Mouse (Mus musculus): ENCODE data around the gene Ccdc155. TPM values are rescaled to one million over a fixed set of nuclear protein-coding genes. Genes with fewer than 3 reads are reported as not detected.

The Ccdc155 gene
- polyA plus RNA-seq, 1 experiment from 2014 or later: not detected

DNA sequence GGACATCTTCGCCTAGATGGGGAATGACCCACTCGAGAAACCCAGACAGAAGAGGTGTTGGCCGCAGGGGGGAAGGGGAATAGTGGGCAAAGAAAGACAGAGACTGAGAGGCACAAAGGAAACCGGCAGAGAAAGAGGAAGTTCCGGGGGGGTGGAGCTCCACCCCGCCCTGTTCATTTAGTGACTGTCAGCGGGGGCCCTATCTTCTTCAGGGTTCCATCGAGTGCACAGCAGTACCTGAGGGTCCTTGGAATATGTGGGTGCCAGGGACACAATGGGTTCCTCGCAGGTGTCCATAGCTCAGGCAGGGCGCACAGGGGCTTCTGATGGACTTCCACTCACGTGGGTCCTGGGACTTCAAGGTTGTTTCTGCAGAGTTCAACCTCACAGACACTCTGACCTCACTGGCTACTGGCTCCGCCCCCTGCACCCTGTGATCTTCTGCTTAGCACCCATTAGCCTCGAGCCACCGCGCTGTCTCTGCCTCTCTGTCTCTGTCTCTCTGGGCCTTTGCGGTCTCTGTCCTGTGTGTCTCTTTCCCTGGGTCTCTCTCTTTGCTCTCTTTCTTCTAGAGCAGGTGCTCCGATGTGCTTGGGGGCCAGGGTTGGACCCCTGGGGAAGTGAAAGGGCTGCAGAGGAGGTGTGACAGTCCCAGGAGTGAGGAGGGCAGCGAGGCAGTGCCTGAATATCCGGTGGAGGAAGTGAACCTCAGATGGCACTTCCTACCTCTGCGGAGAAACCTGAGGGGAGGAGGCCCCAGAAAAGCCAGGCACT is 34.2 kb upstream of the Ccdc155 start, which contains the start of gene Cd37:
TSS of gene Cd37 (minus strand) at position 393 of the 774 bp plus-strand sequence.
- no peak within 1 kb of the TSS for H3K9ac ChIP-seq (ENCODE audit: low read depth, low read length)
- H3K27me3 ChIP-seq (replicated peaks; ENCODE audit: control insufficient read depth, insufficient read depth, low read length): no peaks in the 10 kb centered on the region
- no peaks in the 10 kb centered on the region for H3K9me3 ChIP-seq (ENCODE audit: control insufficient read depth)
- H3K36me3 ChIP-seq (ENCODE audit: control insufficient read depth, insufficient read depth): no peaks in the 10 kb centered on the region; the same call in 1 of the 2 replicates
- 0 out of 2 replicates have a peak within 1 kb of the TSS, but pooled peaks have one; percentile 3 for H3K4me3 ChIP-seq (ENCODE audit: low read depth, low read length)
- peak within 1 kb of the TSS; percentile 37; the same call in 1 of the 2 replicates for H3K4me2 ChIP-seq (replicated peaks; ENCODE audit: low read depth)
- 40% methylated on average over 20 of the region's 20 CpGs for WGBS
- peaks cover 4% of the 10 kb centered on the region for H3K4me1 ChIP-seq (replicated peaks; ENCODE audit: control insufficient read depth, insufficient read depth, low read length)
- ATAC-seq: no peak
- H3K27ac ChIP-seq (ENCODE audit: low read depth, low read length): no peak within 1 kb of the TSS
- TF ChIP-seq CTCF (IDR thresholded peaks at IDR 0.05; ENCODE audit: low read depth): no peak

DNA sequence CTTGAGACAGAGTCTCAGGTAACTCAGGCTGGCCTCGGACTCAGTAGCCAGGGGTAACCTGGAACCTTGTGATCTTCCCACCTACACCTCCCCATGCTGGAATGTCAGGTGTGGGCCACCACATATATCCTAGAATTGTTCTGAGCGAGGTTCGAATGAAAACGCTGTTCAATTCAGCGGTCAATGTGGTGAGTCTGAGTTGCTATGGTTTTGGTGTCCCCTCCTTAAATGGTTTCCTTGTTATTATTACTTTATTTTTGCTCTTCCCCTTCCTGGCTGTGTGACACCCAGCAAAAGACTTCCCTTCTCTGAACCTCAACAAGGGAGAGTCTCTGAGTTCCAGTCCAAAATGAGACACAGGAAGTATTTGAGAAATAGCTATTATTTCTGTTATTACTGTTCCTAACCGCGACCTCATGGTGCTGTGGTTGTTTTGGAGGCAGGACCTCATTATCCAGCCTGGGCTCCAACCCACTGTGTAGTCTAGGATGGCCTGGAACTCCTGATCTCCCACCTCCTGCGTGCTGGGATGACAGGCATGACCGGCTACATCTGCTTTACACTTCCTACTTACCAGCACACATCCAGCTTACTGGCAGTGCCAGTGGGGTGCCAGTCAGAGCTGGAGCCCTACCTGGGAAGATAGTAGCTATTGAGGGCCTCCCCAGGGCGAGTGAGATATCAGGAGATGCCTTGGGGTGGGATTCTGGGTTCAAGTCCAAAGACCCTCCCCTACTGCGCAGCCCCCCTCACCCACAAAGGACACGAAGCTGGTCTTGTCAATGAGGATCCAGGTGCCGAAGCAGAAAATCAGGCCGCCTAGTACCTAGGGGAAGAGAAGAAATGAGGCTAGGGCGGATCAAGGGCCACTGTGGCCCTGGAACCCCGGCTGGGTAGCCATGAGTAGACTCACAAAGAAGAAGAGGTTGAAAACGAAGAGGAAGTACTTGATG is 33.3 kb upstream of the Ccdc155 start:
- 81% methylated on average over 17 of the region's 17 CpGs for WGBS
- peak overlapping the region; percentile 37; the same call in 1 of the 2 replicates for H3K4me2 ChIP-seq (replicated peaks; ENCODE audit: low read depth)
- peaks cover 3% of the 10 kb centered on the region; the same call in 1 of the 2 replicates for H3K36me3 ChIP-seq (ENCODE audit: control insufficient read depth, insufficient read depth)
- no peak overlapping the region for H3K9ac ChIP-seq (ENCODE audit: low read depth, low read length)
- peaks cover 8% of the 10 kb centered on the region for H3K4me1 ChIP-seq (replicated peaks; ENCODE audit: control insufficient read depth, insufficient read depth, low read length)
- no peaks in the 10 kb centered on the region for H3K27me3 ChIP-seq (replicated peaks; ENCODE audit: control insufficient read depth, insufficient read depth, low read length)
- 0 out of 2 replicates have a peak overlapping the region, but pooled peaks have one; percentile 3 for H3K4me3 ChIP-seq (ENCODE audit: low read depth, low read length)
- ATAC-seq: no peak
- TF ChIP-seq CTCF (IDR thresholded peaks at IDR 0.05; ENCODE audit: low read depth): no peak
- H3K27ac ChIP-seq (ENCODE audit: low read depth, low read length): no peak overlapping the region
- H3K9me3 ChIP-seq (ENCODE audit: control insufficient read depth): no peaks in the 10 kb centered on the region

DNA sequence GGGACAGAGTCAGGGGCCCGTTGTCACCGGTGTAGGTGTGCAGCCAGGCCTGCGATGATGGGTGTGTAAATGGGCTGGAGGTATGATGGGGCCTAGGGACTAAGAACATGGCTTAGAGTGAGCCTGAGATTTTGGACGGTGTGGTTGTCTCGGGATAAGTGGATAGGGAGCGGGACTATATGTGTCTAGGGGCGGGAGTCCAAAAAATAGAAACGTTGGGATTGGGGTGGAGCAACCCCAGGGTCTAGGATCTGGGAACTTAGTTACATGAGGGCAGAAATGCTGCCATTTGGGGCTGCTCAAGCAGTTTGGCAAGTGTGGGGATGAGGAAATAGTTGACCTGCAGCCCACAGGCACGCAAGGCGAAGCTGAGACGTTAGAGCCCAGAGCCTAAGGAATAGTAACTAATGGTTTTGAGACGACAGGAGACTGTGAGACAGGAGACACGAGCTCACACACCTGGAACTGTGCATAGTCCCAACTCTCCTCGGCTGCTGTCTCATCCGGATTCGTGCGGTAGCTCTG is 31.0 kb upstream of the Ccdc155 start:
- Histone ChIP-seq H3K4me2 (replicated peaks; ENCODE audit: low read depth) (peak overlapping the region; percentile 57; the same call in 1 of the 2 replicates), H3K27ac (ENCODE audit: low read depth, low read length) (no peak overlapping the region), H3K4me1 (replicated peaks; ENCODE audit: control insufficient read depth, insufficient read depth, low read length) (peaks cover 8% of the 10 kb centered on the region), H3K36me3 (ENCODE audit: control insufficient read depth, insufficient read depth) (peaks cover 11% of the 10 kb centered on the region; the same call in 1 of the 2 replicates), H3K27me3 (replicated peaks; ENCODE audit: control insufficient read depth, insufficient read depth, low read length) (no peaks in the 10 kb centered on the region), H3K9me3 (ENCODE audit: control insufficient read depth) (no peaks in the 10 kb centered on the region), H3K9ac (ENCODE audit: low read depth, low read length) (no peak overlapping the region), H3K4me3 (ENCODE audit: low read depth, low read length) (no peak overlapping the region)
- TF ChIP-seq CTCF (IDR thresholded peaks at IDR 0.05; ENCODE audit: low read depth): no peak
- ATAC-seq: 0 out of 2 replicates have a peak, but pooled peaks have one; percentile 8
- 49% methylated on average over 17 of the region's 17 CpGs for WGBS

DNA sequence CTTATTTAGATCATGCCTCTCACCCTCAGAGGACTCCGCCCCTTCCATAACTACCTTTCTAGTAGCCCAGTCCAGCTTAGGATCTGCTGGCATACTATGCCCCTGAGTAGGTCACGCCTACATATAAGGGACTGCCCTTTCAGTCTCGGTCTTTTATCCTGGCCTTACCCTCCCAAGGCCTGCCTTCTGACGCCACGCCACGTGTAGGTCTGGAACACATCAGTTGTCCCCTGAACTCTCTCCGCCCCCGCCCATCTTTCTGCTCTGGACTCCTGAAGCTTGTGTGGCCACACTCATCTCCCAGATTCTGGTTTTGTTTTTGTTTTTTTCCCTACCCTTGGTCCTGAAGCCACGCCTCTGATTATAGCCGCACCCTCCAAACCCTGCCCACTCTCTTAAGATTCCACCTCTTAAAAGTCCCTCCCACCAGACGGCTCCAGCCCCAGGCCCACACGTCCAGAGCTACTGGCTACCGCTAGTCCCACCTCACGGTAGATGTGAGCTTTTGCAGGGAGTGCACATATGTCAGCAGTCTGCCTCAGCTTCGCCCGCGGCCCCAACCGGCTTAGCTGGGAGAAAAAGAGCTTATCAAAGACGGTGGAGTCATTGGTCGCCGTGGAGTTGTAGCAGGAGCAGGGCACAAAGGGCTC is 30.4 kb upstream of the Ccdc155 start:
- no peaks in the 10 kb centered on the region for H3K27me3 ChIP-seq (replicated peaks; ENCODE audit: control insufficient read depth, insufficient read depth, low read length)
- H3K9me3 ChIP-seq (ENCODE audit: control insufficient read depth): no peaks in the 10 kb centered on the region
- H3K4me2 ChIP-seq (replicated peaks; ENCODE audit: low read depth): peak overlapping the region; percentile 57
- no peak overlapping the region for H3K9ac ChIP-seq (ENCODE audit: low read depth, low read length)
- 0 out of 2 replicates have a peak, but pooled peaks have one; percentile 13 for TF ChIP-seq CTCF (IDR thresholded peaks at IDR 0.05; ENCODE audit: low read depth)
- peak overlapping the region; percentile 20; the same call in 1 of the 2 replicates for H3K4me3 ChIP-seq (ENCODE audit: low read depth, low read length)
- peaks cover 8% of the 10 kb centered on the region for H3K4me1 ChIP-seq (replicated peaks; ENCODE audit: control insufficient read depth, insufficient read depth, low read length)
- ATAC-seq: peak; percentile 39
- H3K27ac ChIP-seq (ENCODE audit: low read depth, low read length): no peak overlapping the region
- H3K36me3 ChIP-seq (ENCODE audit: control insufficient read depth, insufficient read depth): peaks cover 11% of the 10 kb centered on the region; the same call in 1 of the 2 replicates
- WGBS: 11% methylated on average over 21 of the region's 21 CpGs

DNA sequence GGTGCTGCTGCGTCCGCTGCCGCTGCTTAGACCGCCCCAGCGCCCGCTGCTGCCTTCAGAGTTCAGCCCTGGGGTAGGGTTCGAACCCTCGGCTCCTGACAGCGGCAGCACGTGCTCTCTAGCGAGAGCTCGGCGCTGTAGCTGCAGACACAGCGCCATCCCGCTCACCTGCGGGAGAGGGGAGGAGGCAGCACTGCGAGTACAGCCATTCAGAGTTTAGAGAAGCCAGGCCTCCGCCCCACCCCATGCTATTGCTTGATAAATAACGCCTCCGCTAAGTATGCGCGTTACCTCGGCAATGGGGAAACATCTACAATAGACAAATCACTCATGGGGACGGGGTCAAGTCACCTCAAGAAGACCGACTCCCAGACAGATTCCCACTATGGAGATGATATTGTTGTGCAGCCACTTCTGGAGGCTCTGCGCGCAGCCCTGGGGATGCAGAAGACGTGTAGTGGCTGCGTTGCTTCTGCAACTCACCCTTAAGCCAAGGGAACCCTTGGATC is 29.7 kb upstream of the Ccdc155 start:
- H3K4me1 ChIP-seq (replicated peaks; ENCODE audit: control insufficient read depth, insufficient read depth, low read length): peaks cover 8% of the 10 kb centered on the region
- H3K36me3 ChIP-seq (ENCODE audit: control insufficient read depth, insufficient read depth): peaks cover 15% of the 10 kb centered on the region; the same call in 1 of the 2 replicates
- no peaks in the 10 kb centered on the region for H3K27me3 ChIP-seq (replicated peaks; ENCODE audit: control insufficient read depth, insufficient read depth, low read length)
- peak; percentile 27 for TF ChIP-seq CTCF (IDR thresholded peaks at IDR 0.05; ENCODE audit: low read depth)
- H3K27ac ChIP-seq (ENCODE audit: low read depth, low read length): no peak overlapping the region
- no peaks in the 10 kb centered on the region for H3K9me3 ChIP-seq (ENCODE audit: control insufficient read depth)
- peak overlapping the region; percentile 57 for H3K4me2 ChIP-seq (replicated peaks; ENCODE audit: low read depth)
- ATAC-seq: peak; percentile 43; the same call in 1 of the 2 replicates
- WGBS: 14% methylated on average over 29 of the region's 29 CpGs
- H3K4me3 ChIP-seq (ENCODE audit: low read depth, low read length): no peak overlapping the region; the same call in 1 of the 2 replicates
- H3K9ac ChIP-seq (ENCODE audit: low read depth, low read length): no peak overlapping the region

Data from intestine, postnatal 0 days (tissue).